Mouse (Mus musculus): ENCODE measurements around the gene Zfp106.

Zfp106 gene

DNA sequence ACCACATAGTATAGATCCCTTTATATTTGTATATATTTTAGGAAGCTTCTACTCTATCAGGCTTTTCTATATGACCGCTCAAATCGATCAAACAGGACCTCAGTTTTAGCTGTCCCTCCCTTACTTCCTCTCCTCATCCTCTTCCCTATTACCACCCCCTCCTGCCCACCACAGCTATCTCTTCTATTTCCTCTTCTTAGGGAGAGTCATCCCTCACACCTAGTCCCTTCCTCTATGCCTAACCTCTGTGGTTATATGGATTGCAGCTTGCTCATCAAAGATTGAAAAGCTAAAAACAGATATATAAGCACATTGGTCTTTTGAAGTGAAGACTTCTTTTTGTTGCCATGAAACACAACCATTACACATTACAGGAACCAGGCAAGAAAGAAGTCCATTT is 18.9 kb downstream of the Zfp106 start:
- no peak for DNase-seq

GRCm38 (mm10) chr2:120539778-120540208 is 23.9 kb downstream of the Zfp106 start:
- no peak for DNase-seq

DNA sequence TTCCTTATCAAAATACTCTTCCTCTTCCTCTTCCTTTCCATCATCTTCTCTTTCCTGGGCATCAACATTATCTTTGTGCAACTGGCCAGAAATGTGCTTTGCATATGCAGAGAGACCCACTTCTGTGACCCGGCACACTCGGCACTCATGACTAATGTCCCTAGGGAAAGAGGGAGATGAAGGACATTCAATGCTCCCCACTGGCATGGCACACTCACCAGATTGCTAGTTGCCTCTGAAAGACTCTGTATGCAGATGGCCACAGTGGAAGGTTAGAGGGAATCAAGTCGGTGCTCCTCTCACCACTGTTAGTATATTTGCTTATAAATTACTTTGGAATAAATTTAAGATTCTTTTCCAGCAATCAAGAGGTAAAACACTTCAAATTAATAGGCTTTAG is 24.3 kb downstream of the Zfp106 start:
- no peak for DNase-seq

DNA sequence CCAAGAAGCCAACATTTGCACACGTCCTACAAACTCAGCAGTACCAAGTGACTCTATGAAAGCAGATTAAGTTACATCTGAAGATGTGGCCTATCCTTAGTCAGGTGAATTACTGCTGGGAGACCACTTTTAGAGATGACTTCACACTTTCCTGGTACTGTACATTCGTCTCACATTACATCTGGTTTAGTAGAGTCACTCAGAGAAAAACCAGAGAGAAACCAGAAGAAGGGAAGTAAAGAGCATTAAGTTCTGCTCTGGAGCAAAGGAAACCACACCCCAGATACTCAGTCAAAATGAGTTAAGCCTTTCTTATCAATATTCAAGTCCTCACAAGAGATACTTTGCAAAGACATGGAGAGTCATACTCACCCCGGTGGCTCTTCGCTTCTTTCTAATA is 32.4 kb downstream of the Zfp106 start:
- no peak for DNase-seq

GRCm38 (mm10) chr2:120529531-120529930 is 34.1 kb downstream of the Zfp106 start:
- no peak for DNase-seq

GRCm38 (mm10) chr2:120526771-120527170 is 36.9 kb downstream of the Zfp106 start:
- no peak for DNase-seq

GRCm38 (mm10) chr2:120518547-120519210 is 45.0 kb downstream of the Zfp106 start:
- no peak for DNase-seq

- DNase-seq = no peak
Observed at GRCm38 (mm10) chr2:120514181-120514580, 49.5 kb downstream of the Zfp106 start.

GRCm38 (mm10) chr2:120503992-120504391 is 59.7 kb downstream of the Zfp106 start:
- no peak for DNase-seq

GRCm38 (mm10) chr2:120503094-120503493 is 60.5 kb downstream of the Zfp106 start:
- DNase-seq = no peak

GRCm38 (mm10) chr2:120502605-120502990 is 61.0 kb downstream of the Zfp106 start:
- peak in 1 of 2 experiments; percentile 52 for DNase-seq

DNA sequence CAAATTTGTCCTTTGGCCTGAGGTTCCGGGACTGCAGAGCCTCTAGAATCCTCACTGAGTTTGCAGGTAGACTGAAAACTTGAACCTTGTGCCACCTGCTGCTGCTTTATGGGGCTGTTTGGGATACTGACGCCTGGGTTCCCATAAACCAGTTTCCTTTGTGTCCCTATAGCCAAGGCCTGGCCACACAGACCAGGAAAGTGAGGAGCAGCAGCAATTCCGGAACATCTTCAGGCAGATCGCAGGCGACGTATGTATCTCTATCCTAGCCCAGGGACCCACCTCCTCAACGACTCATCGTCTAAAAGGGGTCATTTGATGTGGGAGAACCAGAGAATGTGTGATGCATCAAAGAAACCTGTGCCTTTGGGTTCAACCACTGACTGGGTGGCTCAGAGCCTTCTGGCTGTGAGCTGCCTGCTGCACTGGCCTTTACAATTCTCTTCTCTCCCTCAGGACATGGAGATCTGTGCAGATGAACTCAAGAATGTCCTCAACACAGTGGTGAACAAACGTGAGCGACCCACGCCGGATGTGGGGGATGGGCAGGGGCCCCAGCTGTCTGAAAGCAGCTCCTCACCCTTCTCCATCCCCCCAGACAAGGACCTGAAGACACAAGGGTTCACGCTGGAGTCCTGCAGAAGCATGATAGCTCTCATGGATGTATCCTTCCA is 61.6 kb downstream of the Zfp106 start:
- peak; percentile 71 to 83 for DNase-seq

DNA sequence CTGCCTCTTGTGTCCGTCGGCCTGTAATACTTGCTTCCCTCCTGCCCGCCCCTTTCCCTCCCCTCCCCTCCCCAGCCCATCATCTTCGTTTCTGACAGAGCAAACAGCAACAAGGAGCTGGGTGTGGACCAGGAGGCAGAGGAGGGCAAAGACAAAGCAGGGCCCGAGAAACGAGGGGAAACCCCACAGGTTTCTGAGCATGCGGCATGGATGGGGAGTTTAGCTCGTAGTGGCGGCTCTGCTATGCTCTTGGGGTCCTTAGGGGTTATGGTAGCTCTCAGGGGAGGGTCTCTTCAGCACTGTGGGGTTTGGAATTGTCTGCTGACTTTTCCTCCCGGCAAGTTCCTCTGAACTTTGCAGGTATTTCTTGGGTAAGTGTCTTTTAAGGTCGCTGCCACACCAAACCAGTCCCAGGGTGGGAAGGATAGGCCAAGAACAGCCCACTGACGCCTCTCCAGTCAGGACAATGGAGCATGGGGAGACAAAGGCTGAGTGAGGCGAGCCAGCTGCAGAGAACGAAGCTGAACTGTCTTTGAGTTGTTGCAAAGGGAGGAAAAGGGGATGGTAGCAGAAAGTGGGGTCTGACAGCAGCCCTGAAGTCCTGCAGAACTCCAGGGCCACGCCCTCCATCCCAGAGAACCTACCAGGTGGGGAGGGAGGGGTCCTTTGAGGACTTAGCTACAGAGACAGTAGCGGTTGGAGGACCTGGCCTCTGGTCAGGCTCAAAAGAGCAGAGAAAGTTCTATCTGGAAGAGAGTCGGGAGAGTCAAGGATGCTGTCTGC is 62.3 kb downstream of the Zfp106 start:
- no peak for DNase-seq

GRCm38 (mm10) chr2:120499971-120500471 is 63.6 kb downstream of the Zfp106 start:
- DNase-seq = peak; percentile 72 to 85

DNA sequence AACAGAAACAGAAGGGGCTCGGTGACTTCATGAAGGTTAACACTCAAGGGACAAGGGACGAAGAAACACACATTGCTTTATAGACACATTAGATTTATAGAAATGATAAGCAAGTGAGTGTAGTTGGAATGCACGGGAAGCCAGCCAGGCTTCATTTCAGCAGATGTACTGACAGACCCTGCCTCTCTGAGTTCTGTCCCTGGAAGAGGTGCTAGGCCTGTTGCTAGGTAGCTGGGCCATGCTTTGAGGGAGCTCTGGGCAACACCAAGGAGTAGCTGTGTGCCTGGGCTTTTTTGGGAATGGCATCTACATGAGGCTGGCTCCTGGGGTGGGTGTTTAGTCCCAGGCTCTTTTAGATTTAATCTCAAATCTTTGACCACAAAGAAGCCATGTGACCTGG is 67.1 kb downstream of the Zfp106 start:
- no peak for DNase-seq

DNA sequence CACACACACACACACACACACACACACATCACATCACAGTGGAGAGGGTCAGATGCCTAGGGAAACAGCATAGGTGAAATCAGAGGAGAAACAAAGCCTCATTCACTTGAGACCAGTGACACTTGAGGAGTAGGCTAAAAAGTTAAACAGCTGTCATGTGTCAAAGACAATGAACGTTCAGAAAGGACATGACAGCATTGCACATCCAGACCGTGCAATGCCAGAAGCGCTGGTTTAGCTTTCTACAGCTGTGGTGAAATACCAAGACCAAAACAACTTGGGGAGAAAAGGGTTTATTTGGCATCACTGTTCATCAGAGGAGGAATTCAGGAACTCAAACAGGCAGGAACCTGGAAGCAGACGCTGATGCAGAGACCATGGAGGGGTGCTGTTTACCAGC is 70.4 kb downstream of the Zfp106 start:
- DNase-seq = no peak

- no peak for DNase-seq
Observed at GRCm38 (mm10) chr2:120484241-120484640, 79.4 kb downstream of the Zfp106 start.

GRCm38 (mm10) chr2:120482506-120483389 is 80.9 kb downstream of the Zfp106 start:
- peak; percentile 61 to 79 for DNase-seq

- no peak for DNase-seq
Observed at GRCm38 (mm10) chr2:120481921-120482320, 81.7 kb downstream of the Zfp106 start.

DNA sequence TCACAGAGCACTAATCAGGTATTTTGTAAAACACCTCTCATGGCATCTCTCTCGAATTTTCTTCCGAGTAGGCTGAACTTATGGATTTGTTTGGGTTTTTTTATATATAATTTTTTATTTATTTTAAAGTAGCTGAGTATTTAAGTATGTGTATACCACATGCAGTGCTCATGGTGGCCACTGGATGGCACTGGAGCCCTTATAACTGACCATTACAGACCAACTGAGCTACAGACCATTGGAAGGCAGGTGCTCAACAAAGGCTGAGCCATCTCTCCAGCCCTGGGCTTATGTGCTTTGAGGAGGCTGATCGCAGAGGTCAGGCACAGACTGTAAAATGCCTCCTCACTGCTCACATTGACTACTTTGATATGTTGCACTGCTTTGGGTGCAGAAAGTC is 85.0 kb downstream of the Zfp106 start:
- DNase-seq = peak; percentile 68 to 75

- DNase-seq = no peak
Observed at GRCm38 (mm10) chr2:120476277-120477087, 87.2 kb downstream of the Zfp106 start.

GRCm38 (mm10) chr2:120470856-120471255 is 92.8 kb downstream of the Zfp106 start:
- DNase-seq = no peak
